Mouse (Mus musculus): Measurements from ENCODE around the gene 1110051M20Rik. TPM values are rescaled to one million over a fixed set of nuclear protein-coding genes. Genes with fewer than 3 reads are reported as not detected.

The 1110051M20Rik gene
- polyA plus RNA-seq, 1 experiment from 2014 or later = 46.3 TPM

GRCm38 (mm10) chr2:91302845-91303244 lies 141.7 kb downstream of the 1110051M20Rik start:
- WGBS = 31% methylated on average over 3 of the region's 3 CpGs
- H3K9ac ChIP-seq (ENCODE audit: low read length) = no peak overlapping the region
- no peak overlapping the region for H3K4me3 ChIP-seq (ENCODE audit: control insufficient read depth in 1 of 2, insufficient read depth in 1 of 2, low read depth in 1 of 2, low read length in 2 of 2)

DNA sequence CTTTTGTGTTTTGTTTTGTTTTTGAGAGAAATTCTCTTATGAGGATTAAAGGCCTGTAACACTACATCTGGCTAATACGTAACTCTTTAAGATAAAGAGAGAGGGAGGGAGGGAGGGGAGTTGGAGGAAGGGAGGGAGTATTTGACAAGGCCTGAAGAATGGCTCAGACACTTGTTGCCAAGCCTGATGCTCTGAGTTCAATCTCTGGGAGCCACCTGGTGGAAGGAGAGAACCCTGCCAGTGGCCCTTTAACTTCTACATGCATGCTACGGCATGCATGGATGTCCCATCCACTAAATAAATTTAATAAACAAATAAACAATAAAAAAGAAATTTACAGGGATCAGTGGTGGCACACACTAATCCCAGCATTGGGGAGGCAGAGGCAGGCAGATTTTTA lies 142.7 kb downstream of the 1110051M20Rik start:
- no peak for ATAC-seq (ENCODE audit: insufficient number of reproducible peaks, insufficient read depth, low FRiP score, low read depth)
- Histone ChIP-seq H3K4me1 (ENCODE audit: control insufficient read depth in 2 of 2, insufficient read depth in 2 of 2, low read length in 2 of 2) (peaks cover 6 to 17% of the 10 kb centered on the region in 2 experiments), H3K36me3 (ENCODE audit: control insufficient read depth, insufficient read depth, low read length) (no peaks in the 10 kb centered on the region), H3K9me3 (ENCODE audit: control insufficient read depth, low read length) (no peaks in the 10 kb centered on the region), H3K9ac (ENCODE audit: low read length) (no peak overlapping the region), H3K27me3 (ENCODE audit: control insufficient read depth, insufficient read depth, low read length) (no peaks in the 10 kb centered on the region), H3K27ac (replicated peaks in 1 of 2; ENCODE audit: control insufficient read depth in 1 of 2, insufficient read depth in 1 of 2, low read depth in 2 of 2, low read length in 2 of 2) (no peak overlapping the region), H3K4me2 (ENCODE audit: low read length) (no peak overlapping the region), H3K4me3 (ENCODE audit: control insufficient read depth in 1 of 2, insufficient read depth in 1 of 2, low read depth in 1 of 2, low read length in 2 of 2) (no peak overlapping the region)
- 76% methylated on average over 2 of the region's 2 CpGs for WGBS

More at GRCm38 (mm10) chr2:91302845-91303244, 141.7 kb downstream of the 1110051M20Rik start:
- H3K9me3 ChIP-seq (ENCODE audit: control insufficient read depth, low read length) = no peaks in the 10 kb centered on the region
- H3K4me1 ChIP-seq (ENCODE audit: control insufficient read depth in 2 of 2, insufficient read depth in 2 of 2, low read length in 2 of 2) = peaks cover 6 to 17% of the 10 kb centered on the region in 2 experiments
- H3K36me3 ChIP-seq (ENCODE audit: control insufficient read depth, insufficient read depth, low read length) = no peaks in the 10 kb centered on the region
- H3K27ac ChIP-seq (replicated peaks in 1 of 2; ENCODE audit: control insufficient read depth in 1 of 2, insufficient read depth in 1 of 2, low read depth in 2 of 2, low read length in 2 of 2) = no peak overlapping the region
- no peaks in the 10 kb centered on the region for H3K27me3 ChIP-seq (ENCODE audit: control insufficient read depth, insufficient read depth, low read length)
- no peak overlapping the region for H3K4me2 ChIP-seq (ENCODE audit: low read length)
- ATAC-seq (ENCODE audit: insufficient number of reproducible peaks, insufficient read depth, low FRiP score, low read depth) = no peak

DNA sequence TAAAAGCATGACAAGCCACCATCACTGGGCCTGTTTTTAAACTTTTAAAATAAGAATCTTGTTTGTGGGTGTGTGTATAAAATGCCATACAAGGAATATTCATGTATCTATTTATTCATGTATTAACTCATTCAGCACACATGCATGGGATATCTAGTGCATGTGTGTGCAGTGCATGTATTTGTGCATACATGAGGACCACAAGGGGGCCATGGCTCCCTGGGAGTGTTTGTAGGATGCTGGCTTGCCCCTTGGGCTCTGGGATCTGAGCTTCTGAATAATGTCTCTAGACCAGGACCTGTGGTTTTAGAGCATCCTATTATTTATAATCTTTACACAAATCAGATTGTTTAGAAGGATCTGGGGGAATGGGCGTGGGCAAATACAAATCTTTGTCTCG lies 143.7 kb downstream of the 1110051M20Rik start:
- 95% methylated on average over 2 of the region's 2 CpGs for WGBS
- no peak overlapping the region for H3K4me2 ChIP-seq (ENCODE audit: low read length)
- no peak overlapping the region for H3K9ac ChIP-seq (ENCODE audit: low read length)
- ATAC-seq (ENCODE audit: insufficient number of reproducible peaks, insufficient read depth, low FRiP score, low read depth) = no peak
- H3K9me3 ChIP-seq (ENCODE audit: control insufficient read depth, low read length) = no peaks in the 10 kb centered on the region
- H3K27ac ChIP-seq (replicated peaks in 1 of 2; ENCODE audit: control insufficient read depth in 1 of 2, insufficient read depth in 1 of 2, low read depth in 2 of 2, low read length in 2 of 2) = no peak overlapping the region
- peaks cover 6 to 17% of the 10 kb centered on the region in 2 experiments for H3K4me1 ChIP-seq (ENCODE audit: control insufficient read depth in 2 of 2, insufficient read depth in 2 of 2, low read length in 2 of 2)
- H3K27me3 ChIP-seq (ENCODE audit: control insufficient read depth, insufficient read depth, low read length) = no peaks in the 10 kb centered on the region
- no peaks in the 10 kb centered on the region for H3K36me3 ChIP-seq (ENCODE audit: control insufficient read depth, insufficient read depth, low read length)
- no peak overlapping the region for H3K4me3 ChIP-seq (ENCODE audit: control insufficient read depth in 1 of 2, insufficient read depth in 1 of 2, low read depth in 1 of 2, low read length in 2 of 2)

- peak overlapping the region; percentile 61 for H3K27ac ChIP-seq (replicated peaks in 1 of 2; ENCODE audit: control insufficient read depth in 1 of 2, insufficient read depth in 1 of 2, low read depth in 2 of 2, low read length in 2 of 2)
- 22% methylated on average over 3 of the region's 3 CpGs for WGBS
These were observed 145.3 kb downstream of the 1110051M20Rik start for GRCm38 (mm10) chr2:91299156-91299555.

DNA sequence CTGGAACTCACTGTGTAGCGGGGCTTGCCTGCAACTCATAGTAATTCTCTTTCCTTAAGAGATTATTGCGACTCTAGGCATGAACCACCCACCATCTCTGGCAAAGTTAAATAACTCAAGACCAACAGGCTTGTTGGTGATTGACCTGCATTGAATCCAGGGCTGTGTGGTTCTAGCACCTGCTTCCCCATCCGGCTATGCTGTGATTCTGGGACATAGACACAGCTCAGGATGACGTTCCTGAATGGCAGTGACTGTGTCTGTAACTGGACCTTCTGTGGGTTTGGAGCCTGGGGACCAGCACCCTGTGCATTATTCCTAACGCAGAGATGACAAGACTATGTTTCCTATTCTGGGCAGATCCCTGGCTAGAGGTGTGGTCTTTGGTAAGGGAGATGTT lies 148.6 kb downstream of the 1110051M20Rik start:
- Histone ChIP-seq H3K4me1 (ENCODE audit: control insufficient read depth in 2 of 2, insufficient read depth in 2 of 2, low read length in 2 of 2) (peaks cover 8 to 10% of the 10 kb centered on the region in 2 experiments), H3K36me3 (ENCODE audit: control insufficient read depth, insufficient read depth, low read length) (no peaks in the 10 kb centered on the region), H3K4me2 (ENCODE audit: low read length) (no peak overlapping the region), H3K9me3 (ENCODE audit: control insufficient read depth, low read length) (no peaks in the 10 kb centered on the region), H3K9ac (ENCODE audit: low read length) (no peak overlapping the region), H3K27ac (replicated peaks in 1 of 2; ENCODE audit: control insufficient read depth in 1 of 2, insufficient read depth in 1 of 2, low read depth in 2 of 2, low read length in 2 of 2) (no peak overlapping the region), H3K4me3 (ENCODE audit: control insufficient read depth in 1 of 2, insufficient read depth in 1 of 2, low read depth in 1 of 2, low read length in 2 of 2) (no peak overlapping the region), H3K27me3 (ENCODE audit: control insufficient read depth, insufficient read depth, low read length) (no peaks in the 10 kb centered on the region)
- 82% methylated on average over 5 of the region's 5 CpGs for WGBS
- no peak for ATAC-seq (ENCODE audit: insufficient number of reproducible peaks, insufficient read depth, low FRiP score, low read depth)

More at GRCm38 (mm10) chr2:91299156-91299555, 145.3 kb downstream of the 1110051M20Rik start:
- no peaks in the 10 kb centered on the region for H3K27me3 ChIP-seq (ENCODE audit: control insufficient read depth, insufficient read depth, low read length)
- H3K4me1 ChIP-seq (ENCODE audit: control insufficient read depth in 2 of 2, insufficient read depth in 2 of 2, low read length in 2 of 2) = peaks cover 6 to 17% of the 10 kb centered on the region in 2 experiments
- H3K9me3 ChIP-seq (ENCODE audit: control insufficient read depth, low read length) = no peaks in the 10 kb centered on the region
- H3K9ac ChIP-seq (ENCODE audit: low read length) = no peak overlapping the region
- no peak overlapping the region for H3K4me2 ChIP-seq (ENCODE audit: low read length)
- no peaks in the 10 kb centered on the region for H3K36me3 ChIP-seq (ENCODE audit: control insufficient read depth, insufficient read depth, low read length)
- no peak overlapping the region for H3K4me3 ChIP-seq (ENCODE audit: control insufficient read depth in 1 of 2, insufficient read depth in 1 of 2, low read depth in 1 of 2, low read length in 2 of 2)
- peak; percentile 84 for ATAC-seq (ENCODE audit: insufficient number of reproducible peaks, insufficient read depth, low FRiP score, low read depth)

- Histone ChIP-seq H3K36me3 (ENCODE audit: control insufficient read depth, insufficient read depth, low read length) (no peaks in the 10 kb centered on the region), H3K4me2 (ENCODE audit: low read length) (no peak overlapping the region), H3K4me3 (ENCODE audit: control insufficient read depth in 1 of 2, insufficient read depth in 1 of 2, low read depth in 1 of 2, low read length in 2 of 2) (no peak overlapping the region), H3K9ac (ENCODE audit: low read length) (no peak overlapping the region), H3K27ac (replicated peaks in 1 of 2; ENCODE audit: control insufficient read depth in 1 of 2, insufficient read depth in 1 of 2, low read depth in 2 of 2, low read length in 2 of 2) (no peak overlapping the region), H3K4me1 (ENCODE audit: control insufficient read depth in 2 of 2, insufficient read depth in 2 of 2, low read length in 2 of 2) (peaks cover 5 to 6% of the 10 kb centered on the region in 2 experiments; a peak in 3 of 4 replicates), H3K27me3 (ENCODE audit: control insufficient read depth, insufficient read depth, low read length) (no peaks in the 10 kb centered on the region), H3K9me3 (ENCODE audit: control insufficient read depth, low read length) (no peaks in the 10 kb centered on the region)
- no peak for ATAC-seq (ENCODE audit: insufficient number of reproducible peaks, insufficient read depth, low FRiP score, low read depth)
- 82% methylated on average over 3 of the region's 3 CpGs for whole genome bisulfite sequencing
These were observed 150.3 kb downstream of the 1110051M20Rik start for GRCm38 (mm10) chr2:91294226-91294625.

- WGBS = 75% methylated on average over 12 of the region's 12 CpGs
- Histone ChIP-seq H3K27me3 (ENCODE audit: control insufficient read depth, insufficient read depth, low read length) (no peaks in the 10 kb centered on the region), H3K27ac (replicated peaks in 1 of 2; ENCODE audit: control insufficient read depth in 1 of 2, insufficient read depth in 1 of 2, low read depth in 2 of 2, low read length in 2 of 2) (no peak overlapping the region), H3K36me3 (ENCODE audit: control insufficient read depth, insufficient read depth, low read length) (no peaks in the 10 kb centered on the region), H3K4me2 (ENCODE audit: low read length) (no peak overlapping the region), H3K4me3 (ENCODE audit: control insufficient read depth in 1 of 2, insufficient read depth in 1 of 2, low read depth in 1 of 2, low read length in 2 of 2) (no peak overlapping the region), H3K4me1 (ENCODE audit: control insufficient read depth in 2 of 2, insufficient read depth in 2 of 2, low read length in 2 of 2) (peaks cover 0 to 3% of the 10 kb centered on the region in 2 experiments; a peak in 1 of 4 replicates), H3K9ac (ENCODE audit: low read length) (no peak overlapping the region), H3K9me3 (ENCODE audit: control insufficient read depth, low read length) (no peaks in the 10 kb centered on the region)
- peak; percentile 50; the same call in 1 of the 2 replicates for ATAC-seq (ENCODE audit: insufficient number of reproducible peaks, insufficient read depth, low FRiP score, low read depth)
These were observed 153.1 kb downstream of the 1110051M20Rik start for GRCm38 (mm10) chr2:91291197-91292007.
